Mouse (Mus musculus) lung, postnatal 4 days (tissue): Measurements from ENCODE around the gene Enpep.

ENCODE experiments used
- DNase-seq, 2 experiments: peaks; one replicate each; pipeline ENCODE4 v3.0.0; 2021

The Enpep gene

DNA sequence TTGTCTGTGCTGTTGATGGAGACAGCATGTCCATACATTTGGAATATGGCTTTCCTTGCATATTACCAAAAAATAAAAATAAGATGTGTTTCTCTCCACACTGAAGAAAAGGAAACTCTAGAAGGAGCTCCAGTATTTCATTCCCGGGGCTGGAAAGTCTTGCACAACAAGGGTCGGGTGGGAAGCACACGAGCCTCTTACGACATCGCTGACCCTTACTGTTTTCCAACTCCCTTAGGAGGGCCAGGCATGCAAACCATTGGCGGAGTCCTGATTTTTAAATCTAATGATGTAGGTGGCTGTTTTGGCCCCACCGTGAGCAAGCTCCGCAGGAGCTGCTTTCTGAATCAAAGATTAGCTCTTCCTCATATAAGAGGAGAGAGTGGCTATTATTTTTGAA, 20.6 kb downstream of the Enpep start:
- peak in 1 of 2 experiments; percentile 43 for DNase-seq

DNA sequence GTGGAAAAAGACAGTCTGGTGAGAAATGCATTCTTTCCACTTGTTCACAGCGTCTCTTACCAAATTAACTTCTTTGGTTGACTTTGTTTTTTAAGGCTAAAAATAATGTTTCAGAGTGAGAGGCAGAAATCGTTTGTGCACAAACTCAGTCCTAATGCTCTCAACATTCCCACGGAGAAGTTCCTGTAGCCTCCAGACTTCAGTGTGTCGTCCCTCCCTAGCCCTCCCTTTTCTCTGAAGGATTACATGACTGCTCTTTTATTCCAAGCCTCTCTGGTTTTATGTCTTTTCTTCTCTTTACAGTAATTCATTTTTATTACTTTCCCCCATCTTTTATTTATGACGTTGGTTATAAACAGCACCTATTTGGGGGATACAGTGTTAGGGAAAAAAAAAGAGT, 22.6 kb downstream of the Enpep start:
- DNase-seq, result no peak

DNA sequence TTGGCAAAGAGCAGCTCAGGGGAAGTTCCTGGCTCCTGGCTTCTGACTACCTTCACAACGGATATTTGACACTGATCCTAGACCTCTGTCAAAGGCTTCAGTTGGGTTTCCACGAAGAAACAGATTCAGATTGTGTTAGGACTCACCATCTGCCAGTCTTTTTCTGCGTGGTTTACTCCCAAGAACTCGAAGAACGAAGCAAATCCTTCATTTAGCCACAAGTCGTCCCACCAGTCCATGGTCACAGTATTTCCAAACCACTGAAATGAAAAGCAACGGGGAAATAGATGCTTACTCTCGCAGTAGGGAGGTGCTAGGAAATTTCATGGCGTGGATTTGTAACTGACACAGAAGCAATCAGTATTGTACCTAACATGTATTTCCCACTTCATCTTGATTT, 23.6 kb downstream of the Enpep start:
- no peak for DNase-seq

DNA sequence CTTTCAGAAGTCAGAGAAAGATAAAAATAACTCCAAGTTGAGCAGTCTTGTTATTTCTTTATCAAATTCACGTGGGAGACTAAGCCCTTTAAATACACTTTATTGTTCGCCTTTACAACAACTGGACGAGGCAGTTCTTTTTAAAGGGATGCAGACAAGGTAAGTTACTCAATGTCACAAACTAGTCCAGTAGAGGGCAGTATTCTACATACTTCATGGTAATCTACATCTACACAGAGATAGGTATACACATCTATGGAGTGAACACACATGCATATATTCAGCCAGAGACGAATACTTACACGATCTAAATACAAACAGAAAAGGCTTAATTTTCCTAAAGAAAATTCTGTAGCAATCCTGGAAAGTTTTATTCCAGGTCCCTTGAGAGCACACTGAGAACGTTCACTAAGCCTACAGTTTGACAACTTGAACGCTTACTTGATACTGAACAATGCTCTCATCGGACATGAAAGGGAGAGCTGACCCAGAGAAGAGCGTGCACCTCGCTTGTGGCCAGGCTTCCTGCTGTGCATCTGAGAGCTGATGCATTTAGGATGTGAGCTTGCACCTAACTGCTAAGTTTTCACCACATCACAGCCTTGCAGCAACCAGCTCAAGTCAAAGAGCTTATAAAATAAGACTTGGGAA, 24.3 kb downstream of the Enpep start:
- no peak for DNase-seq

DNA sequence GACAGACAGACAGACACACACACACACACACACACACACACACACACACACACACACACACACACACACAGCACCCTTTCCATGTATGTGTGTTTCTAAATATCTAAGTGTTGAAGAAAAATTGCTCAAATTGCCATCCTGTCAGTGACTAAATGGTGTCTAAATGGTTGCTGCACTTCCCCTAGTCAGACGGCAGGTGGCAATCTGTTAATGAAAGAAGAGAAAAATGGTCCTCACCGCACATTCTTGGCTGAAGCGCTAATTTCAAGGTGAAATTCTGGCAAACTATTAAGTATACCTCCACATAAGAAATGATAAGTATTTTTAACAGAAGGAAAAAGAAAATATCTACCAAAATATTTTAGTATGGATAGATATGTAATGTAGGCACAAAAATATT, 28.6 kb downstream of the Enpep start:
- peak in 1 of 2 experiments; percentile 33 for DNase-seq

DNA sequence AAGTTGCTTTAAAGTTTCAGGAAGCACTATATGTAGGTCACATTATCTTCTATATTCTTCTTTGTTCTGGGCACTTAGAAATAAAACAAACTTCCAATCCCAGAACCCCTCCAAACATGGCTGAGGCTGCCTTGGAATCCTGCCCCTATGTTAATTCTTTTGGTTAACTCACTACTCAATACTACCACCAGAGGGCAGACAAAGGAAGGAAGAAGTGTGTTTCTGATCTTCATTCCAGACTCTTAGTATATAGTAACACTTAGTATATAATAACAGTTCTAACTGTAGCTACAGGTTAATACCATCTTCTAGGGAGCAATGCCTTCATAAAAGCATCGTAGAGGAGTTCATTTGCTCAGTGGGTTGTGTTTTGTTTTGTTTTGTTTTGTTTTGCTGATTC, 32.6 kb downstream of the Enpep start:
- no peak for DNase-seq

DNA sequence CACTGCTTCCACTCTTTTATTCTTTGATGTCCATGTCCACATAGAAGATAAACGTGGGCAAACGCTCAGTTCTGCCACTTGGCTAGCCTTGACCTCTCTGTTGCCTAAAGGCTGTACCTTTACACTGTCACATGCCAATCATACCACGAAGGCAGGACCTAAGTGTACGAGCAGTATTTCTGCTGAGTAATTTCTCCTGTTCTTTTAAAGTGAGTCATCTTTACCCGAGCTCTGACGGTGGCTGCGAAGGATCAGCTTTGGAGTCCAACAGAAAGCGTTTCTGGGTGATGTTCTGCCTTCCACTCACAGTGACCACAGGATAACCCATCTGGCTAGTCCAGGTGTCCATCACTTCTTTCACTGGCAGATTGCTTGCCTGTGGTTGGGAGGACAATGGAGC, 33.9 kb downstream of the Enpep start:
- no peak for DNase-seq

DNA sequence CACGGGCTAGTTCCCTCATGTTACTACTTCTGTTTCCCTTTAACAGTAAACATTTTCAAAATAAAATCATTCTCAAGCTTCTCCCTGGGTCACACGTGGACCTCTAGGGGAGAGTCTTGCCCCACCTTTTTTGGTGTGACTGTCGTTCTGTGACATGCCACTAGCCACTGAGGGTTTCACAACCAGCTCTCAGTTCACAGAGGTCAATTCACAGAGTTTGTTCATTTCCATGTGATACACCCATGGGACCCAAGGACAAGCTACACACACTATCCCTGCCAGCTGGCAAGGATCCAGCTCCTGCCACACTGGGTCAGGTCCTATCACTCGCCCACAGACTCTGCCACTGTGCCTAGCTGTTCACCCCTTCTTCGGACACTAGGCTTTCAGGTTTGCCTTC, 35.5 kb downstream of the Enpep start:
- DNase-seq, result peak; percentile 15 to 38

DNA sequence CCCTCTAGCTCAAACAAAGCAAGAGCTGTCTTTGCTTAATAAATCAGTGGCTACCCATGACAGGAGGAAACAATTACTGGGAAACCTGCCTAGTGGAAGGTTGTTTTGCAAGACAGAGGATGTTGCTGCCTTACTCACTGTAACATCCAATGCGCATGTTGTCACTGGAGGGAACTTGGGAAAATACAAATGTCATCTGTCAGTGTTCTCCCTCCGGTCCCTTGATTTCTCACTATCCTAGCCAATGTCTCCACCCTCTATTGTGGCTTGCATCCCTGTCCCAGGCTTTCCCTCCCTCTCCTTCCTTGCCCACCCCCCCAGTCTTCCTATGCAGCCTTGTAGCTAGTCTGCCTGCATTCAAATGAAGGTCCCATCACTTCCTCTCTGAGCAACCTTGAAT, 36.6 kb downstream of the Enpep start:
- DNase-seq, result no peak

DNA sequence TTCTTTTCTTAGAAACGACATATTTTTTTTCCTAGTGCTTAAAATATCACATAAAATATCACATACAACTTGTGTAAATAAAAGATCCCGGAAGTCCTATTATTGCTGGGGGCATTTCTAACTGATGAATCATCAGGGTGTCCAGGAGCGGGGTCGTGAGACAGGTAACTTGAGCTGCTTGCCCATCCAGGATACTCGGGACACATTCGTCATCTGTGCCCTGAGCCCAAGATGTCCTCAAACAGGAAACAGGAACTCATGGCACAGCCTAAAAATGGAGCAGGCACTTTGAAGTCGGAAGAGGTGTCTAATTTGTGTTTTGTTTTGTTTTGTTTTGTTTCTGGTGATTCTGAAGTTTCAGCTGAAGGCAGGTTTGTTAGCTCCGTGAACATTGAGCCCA, 43.0 kb downstream of the Enpep start:
- DNase-seq, result no peak

DNA sequence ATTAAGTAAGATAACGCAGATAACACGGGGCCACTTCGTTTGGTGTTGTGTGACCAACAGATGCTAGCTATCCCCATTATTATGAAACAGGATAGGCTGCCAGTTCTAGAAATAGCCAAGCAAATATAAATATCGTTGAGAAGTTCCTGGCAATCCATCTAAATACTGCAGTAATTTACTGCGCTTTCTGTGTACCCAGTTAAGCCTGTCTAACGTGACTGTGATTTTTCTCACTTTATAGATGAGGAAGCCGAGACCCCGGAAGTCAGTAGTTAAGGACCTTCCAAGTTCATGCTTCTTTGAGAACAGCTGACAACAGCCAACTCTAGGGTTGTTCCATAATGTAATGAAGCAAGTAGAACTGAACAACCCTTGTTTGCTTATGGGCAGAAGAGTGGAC, 45.4 kb downstream of the Enpep start:
- no peak for DNase-seq

DNA sequence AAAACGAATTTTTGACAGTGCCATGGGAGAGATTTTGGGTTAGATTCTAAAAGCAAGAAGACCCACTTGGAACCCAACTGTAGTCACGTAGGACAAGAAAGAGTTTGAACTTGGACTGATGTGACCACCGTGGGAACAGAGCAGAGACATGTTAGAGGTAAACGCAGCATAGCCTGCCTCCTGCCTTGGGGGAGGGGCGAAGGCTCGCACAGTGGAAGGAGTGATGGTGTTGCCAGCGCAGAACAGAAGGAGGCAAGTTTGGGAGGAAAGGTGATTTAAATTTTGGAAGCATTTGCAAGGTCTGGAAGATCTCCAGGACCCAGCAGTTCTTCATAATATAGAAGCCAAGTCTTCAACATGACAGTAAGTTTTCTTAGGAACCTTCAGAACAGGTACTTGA, 46.1 kb downstream of the Enpep start:
- DNase-seq, result no peak

DNA sequence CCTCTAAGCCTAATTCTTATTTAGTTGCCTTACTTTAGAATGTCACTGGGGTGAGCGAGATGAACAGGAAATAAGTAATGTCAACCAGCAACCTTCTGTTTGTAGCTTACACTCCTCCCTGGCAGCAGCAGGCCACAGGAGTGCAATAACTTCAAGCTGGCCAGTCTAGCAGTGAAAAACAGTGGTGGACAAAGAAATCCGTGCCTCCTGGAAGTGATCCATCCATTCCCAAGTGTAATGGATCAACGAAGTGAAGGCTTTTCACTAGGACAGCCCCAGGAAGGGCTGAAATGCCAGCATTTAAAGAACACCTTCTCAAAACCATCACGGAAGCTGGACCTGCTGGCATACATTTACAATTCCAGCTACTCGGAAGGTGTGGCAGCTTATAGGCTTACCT, 48.2 kb downstream of the Enpep start:
- DNase-seq, result no peak

DNA sequence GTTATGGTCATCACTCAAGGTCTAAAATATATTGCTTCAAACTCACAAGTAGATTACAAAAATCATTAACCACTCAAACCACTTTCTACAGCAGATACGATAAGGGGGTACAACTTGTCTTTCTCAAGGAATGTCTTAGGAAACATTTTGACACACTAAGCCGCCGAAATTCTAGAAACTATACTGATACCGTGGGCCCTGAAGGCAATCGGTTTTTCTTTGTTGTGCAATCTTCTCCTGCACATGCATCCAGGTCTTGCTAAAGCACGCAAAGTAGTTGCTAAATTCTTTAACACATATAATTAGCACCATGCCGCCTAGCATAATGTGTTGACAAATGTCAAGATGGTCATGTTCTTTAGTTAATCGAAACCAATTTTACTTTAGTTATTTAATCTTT, 53.1 kb downstream of the Enpep start:
- no peak for DNase-seq

DNA sequence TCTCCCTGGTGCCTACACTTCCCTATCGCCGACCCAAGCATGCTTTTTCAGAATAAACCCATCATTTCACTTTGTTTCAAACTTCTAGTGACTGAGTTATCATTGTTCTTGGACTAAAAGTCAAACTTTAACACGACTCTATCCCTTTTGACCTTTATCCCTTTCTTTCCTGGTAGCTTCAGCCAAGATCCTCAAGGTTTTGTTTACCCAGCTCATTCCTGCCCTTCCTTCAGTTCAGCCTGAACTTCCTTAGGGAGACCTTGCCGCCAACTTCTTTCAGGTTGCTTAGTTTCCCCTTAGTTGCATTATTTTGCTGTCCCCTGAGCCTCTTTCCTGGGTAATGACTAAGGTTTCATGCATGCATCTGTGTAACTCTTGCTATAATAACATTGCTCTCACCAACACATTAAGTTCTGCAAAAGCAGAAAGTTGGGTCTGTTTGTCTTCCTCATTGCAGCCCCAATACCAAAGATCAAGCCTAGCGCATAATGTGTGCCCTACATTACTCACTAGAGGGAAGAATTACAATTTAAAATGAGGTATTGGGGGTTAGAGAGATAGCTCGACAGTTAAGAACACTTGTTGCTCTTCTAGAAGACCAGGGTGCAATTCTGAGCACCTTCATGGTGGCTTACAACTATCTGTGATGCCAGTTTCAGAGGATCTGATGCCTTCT, 59.2 kb downstream of the Enpep start:
- DNase-seq, result no peak

DNA sequence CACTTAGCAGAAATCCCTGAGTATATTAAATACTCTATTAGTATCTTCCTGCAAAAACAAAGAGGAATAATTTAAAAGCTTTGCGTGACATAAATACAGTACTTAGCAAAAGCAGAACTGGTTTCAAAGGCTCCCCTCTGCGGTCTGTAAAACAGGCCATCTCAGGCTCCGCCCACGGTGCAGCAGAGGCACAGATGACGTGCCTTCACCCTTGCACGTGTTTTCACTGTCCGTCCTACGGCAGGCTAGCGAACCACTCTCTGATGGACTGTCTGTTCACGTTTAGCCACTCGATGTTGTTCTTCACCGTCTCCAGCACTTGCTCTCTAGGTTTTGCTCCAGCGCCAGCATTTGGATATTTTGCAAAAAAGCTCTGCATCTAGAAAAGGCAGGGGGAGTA, 62.5 kb downstream of the Enpep start:
- DNase-seq, result peak; percentile 26 to 27

DNA sequence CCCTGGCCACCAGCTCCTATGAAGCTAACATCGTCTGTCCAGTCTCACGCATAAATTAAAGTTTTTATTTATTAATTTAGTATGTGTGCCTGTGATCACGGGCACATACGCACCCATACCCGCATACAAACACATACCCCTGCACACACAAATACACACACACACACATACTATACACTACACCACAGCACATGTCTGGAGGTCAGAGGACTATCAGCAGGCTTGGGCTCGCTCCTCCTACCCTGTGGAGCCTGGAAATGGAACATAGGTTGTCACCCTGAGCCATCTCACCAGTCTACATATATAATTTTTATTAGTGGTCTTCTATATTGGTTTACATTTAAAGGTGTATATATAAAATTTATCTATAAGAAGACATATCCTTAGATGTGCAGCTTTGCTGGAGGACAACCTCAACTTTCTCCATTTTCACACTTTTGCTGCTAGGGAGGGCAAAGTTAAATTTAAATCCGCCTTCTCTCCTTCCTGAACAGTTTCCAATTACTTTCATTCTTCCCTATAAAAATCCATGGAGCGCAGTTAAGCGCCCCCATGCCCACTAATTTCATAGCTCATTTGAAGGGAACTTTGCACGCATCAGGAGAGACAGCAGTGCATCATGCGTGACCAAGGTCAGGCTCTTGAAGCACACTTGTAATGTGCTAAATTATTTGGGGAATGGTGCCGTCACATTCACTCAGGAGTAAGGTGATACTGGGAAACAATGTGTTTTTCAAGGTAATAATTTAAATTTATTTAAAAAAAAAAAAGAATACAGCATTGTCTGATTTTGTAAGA, 63.4 kb downstream of the Enpep start:
- DNase-seq, result no peak

DNA sequence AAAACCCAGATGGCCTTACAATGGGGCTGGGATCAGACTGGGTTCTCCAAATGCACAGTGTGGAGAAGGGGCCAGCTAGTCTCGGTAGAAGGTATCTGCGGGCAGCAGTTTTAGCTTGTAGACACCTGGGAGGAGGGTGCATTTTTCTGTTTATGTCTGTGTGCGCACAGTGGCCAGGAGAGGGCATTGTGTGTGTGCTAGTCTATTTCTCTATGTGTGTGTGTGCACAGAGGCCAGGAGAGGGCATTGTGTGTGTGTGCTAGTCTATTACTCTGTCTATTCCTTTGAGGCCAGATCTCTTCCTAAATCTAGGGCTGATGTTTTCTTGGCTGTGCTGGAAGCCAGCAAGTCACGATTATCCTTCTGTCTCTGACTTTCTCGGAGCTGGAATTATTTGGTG, 74.0 kb downstream of the Enpep start:
- no peak for DNase-seq

DNA sequence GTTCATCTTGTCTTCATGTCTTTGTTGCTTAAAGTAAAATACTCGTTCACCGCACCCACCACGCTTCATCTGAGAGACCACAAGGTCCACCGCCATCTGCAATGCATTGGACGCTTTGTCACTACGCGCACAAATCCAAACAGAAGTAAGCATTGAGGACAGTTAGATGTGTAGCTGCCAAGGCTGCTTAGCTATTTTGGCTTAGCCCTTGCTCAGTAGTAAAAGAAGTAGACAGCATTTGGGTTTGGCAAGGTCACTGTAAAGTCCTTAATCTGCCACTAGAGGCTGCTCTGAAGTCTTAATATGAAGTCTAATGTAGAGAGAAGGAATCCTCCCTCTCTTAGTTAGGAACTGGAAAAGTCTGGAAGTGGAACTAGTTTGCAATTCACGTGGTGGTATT, 75.8 kb downstream of the Enpep start:
- DNase-seq, result peak in 1 of 2 experiments; percentile 5

DNA sequence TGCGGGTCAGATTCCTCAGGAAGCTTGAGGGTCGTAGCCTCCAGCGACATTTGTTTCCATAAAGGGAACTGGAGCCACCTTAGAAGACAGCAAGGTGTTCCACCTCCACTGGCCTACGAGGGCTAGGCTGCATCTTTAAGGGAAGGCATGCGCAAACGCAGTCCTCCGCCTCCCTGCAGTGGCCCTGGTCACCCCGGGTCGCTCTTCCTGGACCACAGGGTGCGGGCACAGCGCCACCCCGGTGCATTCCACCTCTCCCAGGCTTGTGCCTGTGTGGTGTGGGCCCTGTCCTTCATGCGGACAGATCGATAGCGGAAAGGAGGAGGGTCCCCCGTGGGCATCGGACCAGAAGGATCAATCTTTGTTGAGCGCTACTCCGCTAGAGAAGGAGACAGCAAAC, 76.2 kb downstream of the Enpep start:
- no peak for DNase-seq

DNA sequence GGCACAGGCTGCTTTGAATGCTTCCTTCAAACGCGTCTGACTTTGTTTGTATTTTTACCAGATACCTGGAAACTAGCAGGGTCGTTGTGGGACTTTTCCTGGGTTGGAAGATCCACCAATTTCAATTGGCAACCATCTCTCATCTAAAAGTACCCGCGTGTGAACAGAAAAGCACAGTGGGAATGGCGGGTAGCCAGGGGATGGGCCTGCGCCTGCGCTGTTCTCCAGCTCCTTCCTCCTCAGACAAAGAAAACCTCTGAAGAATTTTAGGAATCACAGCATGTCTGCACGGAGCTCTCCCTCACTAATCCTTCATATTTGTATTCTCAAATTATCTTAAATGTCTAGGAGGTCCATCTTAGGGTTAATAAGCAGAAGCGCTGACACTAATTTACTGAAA, 78.3 kb downstream of the Enpep start:
- no peak for DNase-seq

DNA sequence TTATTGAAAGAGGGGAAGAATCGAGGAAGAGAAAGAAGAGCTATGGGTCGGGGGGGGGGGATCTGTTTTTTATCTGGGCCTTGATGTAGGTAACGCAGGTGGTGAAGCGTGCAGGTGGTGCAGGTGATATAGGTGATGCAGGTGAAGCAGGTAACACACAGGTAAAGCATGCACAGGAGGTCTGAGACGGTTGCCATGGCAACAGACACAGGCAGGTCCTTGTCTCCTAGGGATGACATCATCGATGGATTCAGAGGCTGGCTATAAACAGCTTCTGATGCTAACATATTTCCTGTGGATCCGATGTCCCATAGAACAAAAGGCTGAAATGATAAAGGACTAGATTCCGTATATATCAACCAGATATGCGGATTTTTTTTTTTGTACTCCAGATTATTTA, 81.5 kb downstream of the Enpep start:
- DNase-seq, result no peak

DNA sequence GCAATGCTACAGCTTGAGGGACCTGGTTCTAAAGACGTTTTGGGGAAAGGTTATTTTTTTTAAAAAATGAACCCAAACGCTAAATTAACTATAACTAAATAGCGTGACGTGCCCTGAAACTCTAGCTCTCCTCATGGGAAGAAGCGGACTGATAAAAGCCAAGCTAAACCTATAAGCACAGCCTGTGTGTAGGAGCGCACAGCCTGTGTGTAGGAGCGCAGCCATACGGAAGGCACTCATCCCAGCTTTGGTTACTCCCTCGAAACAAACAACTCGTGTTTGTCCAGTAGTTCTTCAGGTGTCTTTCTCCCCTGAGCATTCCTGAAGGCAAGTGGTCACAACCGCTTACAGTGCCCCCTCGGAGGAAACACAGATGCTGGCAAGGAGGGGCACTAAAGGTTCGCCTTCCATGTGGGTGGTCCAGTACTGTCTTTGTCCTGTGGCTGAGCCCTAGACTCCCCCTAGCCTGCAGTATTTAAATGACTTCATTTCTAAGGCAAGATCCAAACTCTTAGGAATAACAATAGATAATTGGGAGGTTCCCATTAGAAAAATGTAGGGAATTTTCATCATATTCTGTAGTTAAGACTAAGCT, 93.8 kb downstream of the Enpep start:
- DNase-seq, result no peak

DNA sequence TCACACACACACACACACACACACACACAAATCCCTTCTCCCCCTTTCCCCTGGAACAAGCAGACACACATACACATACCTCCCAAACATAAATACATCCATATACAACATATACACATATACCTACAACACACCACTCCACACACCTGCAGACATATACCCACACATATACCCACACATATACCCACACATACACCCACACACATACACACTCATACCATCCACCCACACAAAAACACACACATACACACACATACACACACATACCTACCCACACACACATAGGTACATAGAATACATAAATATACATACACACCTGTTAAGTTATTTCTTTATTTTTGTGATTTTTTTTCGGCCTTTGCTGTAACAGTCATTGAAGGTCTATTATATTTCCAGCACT, 94.5 kb downstream of the Enpep start:
- DNase-seq, result no peak
